Mouse (Mus musculus) left cerebral cortex, adult 2 months (tissue): ENCODE measurements around the gene Slc22a6. TPM values are rescaled to one million over a fixed set of nuclear protein-coding genes. Genes with fewer than 3 reads are reported as not detected.

Experiments used
- DNase-seq, 2 experiments: peaks; one replicate each; pipeline ENCODE4 v3.0.0; 2021 to 2022; ENCODE audit warnings: low spot score in 2 of 2, mixed read lengths in 1 of 2; ENCODE audit errors: extremely low spot score in 1 of 2
- H3K27ac ChIP-seq: fragments of 200-600 bp; 2 replicates; pipeline ENCODE4 v1.8.1; 2022
- H3K4me3 ChIP-seq: fragments of 200-600 bp; 2 replicates; pipeline ENCODE4 v1.8.1; 2022
- CTCF ChIP-seq: fragments of 200-600 bp; IDR thresholded peaks from 2 replicates; pipeline ENCODE4 v1.8.1; 2022; ENCODE audit warnings: antibody characterized with exemption, mild to moderate bottlenecking, moderate library complexity
- intact Hi-C: fragments of 180-260 bp; cut with DNase I; formaldehyde crosslinking; loops from one replicate; pipeline ENCODE4 v1.15.1; 2025
- long read RNA-seq, 2 experiments: library from polyadenylated mRNA; stranded (forward); transcript quantifications; one replicate each; pipeline ENCODE4 v2.0.0; 2021; ENCODE audit warnings: borderline mapping rate in 2 of 2
- total RNA-seq, 2 experiments: library from RNA; stranded (reverse); gene quantifications; 2 replicates each; pipeline ENCODE4 v1.2.3; 2021

Slc22a6 gene
- 1 to 10 TPM; 5.2 to 7.3 TPM for total RNA-seq
- long read RNA-seq, experiment 1, transcript Slc22a6-201 (10 exons, 3,983 nt), result major isoform, 11 of 12 reads
- long read RNA-seq, experiment 1, partial matches to known transcripts, result 0 of 12 reads
- long read RNA-seq, experiment 1, other reads (novel, unspliced or antisense), result 1 of 12 reads
- long read RNA-seq, experiment 2, partial matches to known transcripts, result 0 of 3 reads
- long read RNA-seq, experiment 2, other reads (novel, unspliced or antisense), result 0 of 3 reads

- no peak for DNase-seq
- TF ChIP-seq CTCF, result no peak
- intact Hi-C loops, result no loop called here
- Histone ChIP-seq H3K27ac (no peak within 1 kb of the TSS), H3K4me3 (no peak within 1 kb of the TSS)
Measured at GRCm38 (mm10) chr19:8617904-8618303, at the start of gene Slc22a6. TSS of gene Slc22a6 (plus strand) at chr19:8618039.

- H3K4me3 ChIP-seq, result peak overlapping the region; percentile 39
- TF ChIP-seq CTCF, result peak; percentile 69
- no peak overlapping the region; the same call in 1 of the 2 replicates for H3K27ac ChIP-seq
- intact Hi-C loops, result loop anchor here (2.0 to 5.0 kb wide), 2 partner anchors 149 to 248 kb away; partner anchors contain the start of gene Ttc9c
- DNase-seq, result peak; percentile 50 to 63
Measured at GRCm38 (mm10) chr19:8569453-8569863, 48.4 kb upstream of the Slc22a6 start.

GRCm38 (mm10) chr19:8570341-8571040, 47.3 kb upstream of the Slc22a6 start:
- H3K27ac ChIP-seq, result no peak overlapping the region
- no peak for TF ChIP-seq CTCF

GRCm38 (mm10) chr19:8571746-8572145, 46.1 kb upstream of the Slc22a6 start:
- no peak for DNase-seq
- TF ChIP-seq CTCF, result no peak
- intact Hi-C loops, result no loop called here
- no peak overlapping the region; the same call in 1 of the 2 replicates for H3K27ac ChIP-seq
- H3K4me3 ChIP-seq, result no peak overlapping the region

More at GRCm38 (mm10) chr19:8570341-8571040, 47.3 kb upstream of the Slc22a6 start:
- H3K4me3 ChIP-seq, result no peak overlapping the region
- DNase-seq, result no peak
- intact Hi-C loops, result no loop called here

GRCm38 (mm10) chr19:8572485-8572884, 45.4 kb upstream of the Slc22a6 start:
- intact Hi-C loops, result no loop called here
- no peak for DNase-seq
- TF ChIP-seq CTCF, result no peak

GRCm38 (mm10) chr19:8577432-8577831, 40.4 kb upstream of the Slc22a6 start:
- intact Hi-C loops, result no loop called here
- DNase-seq, result no peak
- Histone ChIP-seq H3K4me3 (no peak overlapping the region), H3K27ac (peak overlapping the region; percentile 83)
- TF ChIP-seq CTCF, result no peak

More at GRCm38 (mm10) chr19:8572485-8572884, 45.4 kb upstream of the Slc22a6 start:
- Histone ChIP-seq H3K27ac (no peak overlapping the region), H3K4me3 (no peak overlapping the region)

- Histone ChIP-seq H3K27ac (peak overlapping the region; percentile 83), H3K4me3 (peak overlapping the region; percentile 33)
- DNase-seq, result peak; percentile 80 to 91
- TF ChIP-seq CTCF, result peak; percentile 100
- intact Hi-C loops, result loop anchor here (1.0 kb wide), 2 partner anchors 84 to 105 kb away; no protein-coding TSS in a partner anchor
Measured at GRCm38 (mm10) chr19:8578293-8578969, 39.4 kb upstream of the Slc22a6 start.

- Histone ChIP-seq H3K4me3 (peak overlapping the region; percentile 33), H3K27ac (peak overlapping the region; percentile 83)
- DNase-seq, result no peak
- no peak for TF ChIP-seq CTCF
- intact Hi-C loops, result loop anchor here (1.0 kb wide), 2 partner anchors 83 to 104 kb away; no protein-coding TSS in a partner anchor
Measured at GRCm38 (mm10) chr19:8578970-8579342, 38.9 kb upstream of the Slc22a6 start.

- no peak for TF ChIP-seq CTCF
- intact Hi-C loops, result no loop called here
- Histone ChIP-seq H3K4me3 (no peak overlapping the region), H3K27ac (no peak overlapping the region)
- no peak for DNase-seq
Measured at GRCm38 (mm10) chr19:8585298-8585697, 32.5 kb upstream of the Slc22a6 start.

GRCm38 (mm10) chr19:8585899-8586298, 31.9 kb upstream of the Slc22a6 start:
- no peak for TF ChIP-seq CTCF
- no peak for DNase-seq
- intact Hi-C loops, result no loop called here

GRCm38 (mm10) chr19:8586350-8586749, 31.5 kb upstream of the Slc22a6 start:
- Histone ChIP-seq H3K27ac (peak overlapping the region; percentile 79), H3K4me3 (no peak overlapping the region)
- intact Hi-C loops, result no loop called here
- no peak for TF ChIP-seq CTCF
- peak in 1 of 2 experiments; percentile 18 for DNase-seq

More at GRCm38 (mm10) chr19:8585899-8586298, 31.9 kb upstream of the Slc22a6 start:
- Histone ChIP-seq H3K27ac (peak overlapping the region; percentile 79), H3K4me3 (no peak overlapping the region)

GRCm38 (mm10) chr19:8587315-8587714, 30.5 kb upstream of the Slc22a6 start:
- DNase-seq, result no peak
- Histone ChIP-seq H3K27ac (no peak overlapping the region), H3K4me3 (no peak overlapping the region)
- TF ChIP-seq CTCF, result peak; percentile 17
- intact Hi-C loops, result no loop called here
